Mouse (Mus musculus): Measurements from ENCODE around the gene Ccdc28b.

DNA sequence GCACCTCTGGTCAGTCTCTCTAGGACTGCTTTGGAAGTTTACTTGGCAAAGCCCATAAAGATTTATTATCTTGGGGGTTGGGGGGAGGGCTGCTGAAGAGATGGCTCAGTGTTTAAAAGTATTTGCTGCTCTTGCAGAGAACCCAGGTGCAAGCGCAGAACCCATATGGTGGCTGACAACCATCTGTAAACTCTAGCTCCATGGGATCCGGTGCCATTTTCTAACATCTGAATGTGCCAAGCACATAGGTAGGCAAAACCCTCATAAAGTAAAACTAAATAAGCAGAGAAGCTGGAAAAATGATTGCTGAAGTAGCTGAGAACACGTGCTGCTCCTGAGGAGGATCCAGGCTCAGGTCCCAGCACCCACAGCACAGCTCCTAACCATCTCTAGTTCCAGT, 37.8 kb upstream of the Ccdc28b start:
- TF ChIP-seq CTCF (conservative IDR thresholded peaks at IDR 0.05; ENCODE audit: low read length) (no peak), NANOG (IDR thresholded peaks at IDR 0.05; ENCODE audit: borderline replicate concordance, low read length) (no peak), POU5F1 (IDR thresholded peaks at IDR 0.05; ENCODE audit: borderline replicate concordance, low read length) (no peak)
